Mouse (Mus musculus) heart, adult 2 months (tissue): Measurements from ENCODE around the gene Sytl1.

Source experiments
- CTCF ChIP-seq: fragments of 200-600 bp; IDR thresholded peaks from 2 replicates; pipeline ENCODE4 v1.8.1; 2022; ENCODE audit warnings: antibody characterized with exemption, mild to moderate bottlenecking, moderate library complexity
- POLR2A ChIP-seq: fragments of 200-500 bp; IDR thresholded peaks from 2 replicates; pipeline ENCODE4 v1.6.1; 2011; ENCODE audit warnings: mild to moderate bottlenecking, low read depth, low read length, control low read depth; ENCODE audit not compliant: insufficient read depth

GRCm38 (mm10) chr4:133297801-133298238 lies 34.9 kb upstream of the Sytl1 start:
- no peak for TF ChIP-seq POLR2A
- peak; percentile 100; the same call in 1 of the 2 replicates for TF ChIP-seq CTCF
